Mouse (Mus musculus): ENCODE measurements at regions not wholly inside any gene's neighbourhood (a gene's known extent, or its start where the extent isn't known, plus 50 kb on each side); places are given as distances from the start of the nearest gene placed in this dataset.

GRCm38 (mm10) chr3:126292259-126292658, 71.2 kb upstream of the Arsj start:
- intact Hi-C loops (cut with DNase I): no loop called here
- DNase-seq: peak in 1 of 2 experiments; percentile 4

GRCm38 (mm10) chr3:126292830-126293229, 70.7 kb upstream of the Arsj start:
- intact Hi-C loops (cut with DNase I): no loop called here
- DNase-seq: no peak

DNA sequence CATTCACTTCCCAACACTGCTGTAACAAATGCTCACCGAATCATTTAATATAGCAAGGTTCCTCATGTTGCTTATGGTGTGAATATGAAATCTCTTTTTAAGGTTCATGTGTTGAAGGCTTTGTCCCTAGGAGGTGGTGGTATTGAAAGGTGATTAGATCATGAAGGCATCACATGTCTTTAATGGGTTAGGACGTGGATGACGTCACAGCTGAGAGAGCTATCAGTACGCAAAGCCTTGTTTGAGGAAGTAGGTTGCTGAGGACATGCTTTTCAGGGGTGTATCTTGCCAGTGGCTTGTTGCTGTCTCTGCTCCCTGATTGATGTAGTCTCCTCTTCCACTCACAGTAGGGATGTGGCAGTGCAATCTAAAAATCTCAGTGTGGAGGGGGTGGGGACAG, 69.8 kb upstream of the Arsj start:
- intact Hi-C loops (cut with DNase I): no loop called here

DNA sequence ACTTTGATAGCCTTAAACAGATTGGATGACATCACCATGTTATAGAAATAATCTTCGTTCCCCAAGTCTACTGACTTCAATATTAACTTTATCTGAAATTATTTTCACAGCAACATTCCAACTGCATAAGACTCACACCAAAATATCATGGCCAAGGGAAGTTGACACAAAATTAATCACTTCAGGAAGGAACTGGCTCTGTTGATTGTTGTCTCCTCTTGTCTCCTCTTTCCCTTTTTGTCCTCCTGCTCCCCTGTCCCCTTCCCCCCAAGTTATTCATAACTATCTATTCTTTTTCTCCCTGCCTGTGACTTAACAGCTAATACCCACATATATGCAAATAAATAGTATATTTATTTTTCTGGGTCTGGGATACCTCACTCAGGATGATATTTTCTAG, 67.6 kb upstream of the Arsj start:
- intact Hi-C loops (cut with DNase I): no loop called here
- no peak for DNase-seq

More for the DNA sequence above, 69.8 kb upstream of the Arsj start:
- no peak for DNase-seq

DNA sequence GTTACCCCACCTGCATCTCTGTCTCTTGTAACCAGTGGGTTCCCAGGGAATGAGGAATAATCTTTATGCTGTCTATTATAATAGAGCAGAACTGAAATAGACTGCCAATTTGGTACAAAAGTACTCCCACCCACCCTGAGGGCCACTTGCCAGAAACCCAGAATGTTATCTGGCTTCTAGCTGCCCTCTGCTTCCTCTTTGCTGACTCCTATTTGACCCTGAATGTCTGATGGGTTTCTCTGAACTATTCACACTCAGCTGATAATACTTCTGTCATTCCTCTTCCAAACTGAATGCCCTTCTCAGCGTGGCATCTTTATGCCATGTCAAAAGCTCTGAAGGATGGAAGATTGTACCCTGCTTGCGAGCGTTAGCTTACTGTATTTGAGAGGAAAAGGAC, 64.2 kb upstream of the Arsj start:
- DNase-seq: no peak
- intact Hi-C loops (cut with DNase I): no loop called here

DNA sequence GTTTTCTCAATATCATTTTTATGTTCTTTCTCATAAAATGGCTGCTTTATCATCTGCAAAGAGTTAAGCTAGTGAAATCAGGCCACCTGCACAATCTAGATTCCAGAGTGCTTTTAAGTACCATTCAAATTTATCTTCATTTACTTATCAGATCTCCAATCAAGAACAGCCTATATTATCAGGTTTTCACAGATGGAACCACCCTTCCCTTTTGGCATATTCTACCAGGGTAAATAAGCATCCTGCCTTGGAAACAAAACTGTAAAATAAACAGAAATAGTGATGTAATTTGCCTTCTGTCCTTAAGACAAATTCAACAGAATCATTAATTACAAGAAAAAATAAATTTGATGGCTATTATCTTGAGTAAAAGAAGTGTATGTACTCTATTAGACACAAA, 55.2 kb upstream of the Arsj start:
- intact Hi-C loops (cut with DNase I): no loop called here
- no peak for DNase-seq

Measured in heart, postnatal 36 days (tissue).